Mouse (Mus musculus) hindbrain, embryonic 14.5 days (tissue): ENCODE results near the gene Cdiptos. TPM values are rescaled to one million over a fixed set of nuclear protein-coding genes. Genes with fewer than 3 reads are reported as not detected.
A peak's percentile ranks its signal among the peaks of the same experiment; 100 is the strongest.

Source experiments
- ATAC-seq: fragments of 200-750 bp; cut with Nextera tagmentation; 2 replicates; pipeline ENCODE4 v1.8.0; 2017; ENCODE audit warnings: moderate number of reproducible peaks, mild to moderate bottlenecking, moderate TSS enrichment, moderate library complexity; ENCODE audit not compliant: low FRiP score
- DNase-seq: peaks from one replicate; pipeline ENCODE4 v3.0.0-alpha.2; 2015; ENCODE audit warnings: low spot score
- H3K27ac ChIP-seq: fragments of 300-500 bp; sonication (generic); 2 replicates; pipeline ENCODE4 v1.5.1; 2014; ENCODE audit warnings: mild to moderate bottlenecking, moderate library complexity
- H3K27me3 ChIP-seq: fragments of 300-500 bp; sonication (generic); 2 replicates; pipeline ENCODE4 v1.6.1; 2014; ENCODE audit warnings: mild to moderate bottlenecking, low read length, mixed read lengths; ENCODE audit not compliant: control insufficient read depth, insufficient read depth
- H3K36me3 ChIP-seq: fragments of 300-500 bp; sonication (generic); replicated peaks from 2 replicates; pipeline ENCODE4 v1.6.1; 2014; ENCODE audit not compliant: control insufficient read depth, insufficient read depth
- H3K4me1 ChIP-seq: fragments of 300-500 bp; sonication (generic); replicated peaks from 2 replicates; pipeline ENCODE4 v1.6.1; 2014; ENCODE audit warnings: antibody characterized with exemption, low read length, mixed read lengths; ENCODE audit not compliant: control insufficient read depth, insufficient read depth
- H3K4me2 ChIP-seq: fragments of 300-500 bp; sonication (generic); replicated peaks from 2 replicates; pipeline ENCODE4 v1.6.1; 2014; ENCODE audit warnings: mild to moderate bottlenecking, moderate library complexity
- H3K4me3 ChIP-seq: fragments of 300-500 bp; sonication (generic); replicated peaks from 2 replicates; pipeline ENCODE4 v1.5.1; 2014; ENCODE audit warnings: mild to moderate bottlenecking, low read length
- H3K9ac ChIP-seq: fragments of 300-500 bp; sonication (generic); 2 replicates; pipeline ENCODE4 v1.6.1; 2014
- H3K9me3 ChIP-seq: fragments of 300-500 bp; sonication (generic); 2 replicates; pipeline ENCODE4 v1.6.1; 2016; ENCODE audit warnings: low read length; ENCODE audit not compliant: control insufficient read depth
- WGBS: fragments of 180-500 bp; shearing (Covaris S2); extraction: QIAGEN DNeasy Blood & Tissue Kit; methylation state at CpG from one replicate; pipeline ENCODE4 v1.1.7; 2014; 5-methylcytosine and 5-hydroxymethylcytosine counted together
- polyA plus RNA-seq: library from polyadenylated mRNA; unstranded; fragments of >200 nt; fragmentation: Nextera tagmentation; extraction: Ambion mirVana; gene quantifications from 2 replicates; pipeline ENCODE4 v1.2.1, GENCODE M21; 2014

Gene Cdiptos
- polyA plus RNA-seq, 1 experiment from 2014 or later: 0.98 TPM

DNA sequence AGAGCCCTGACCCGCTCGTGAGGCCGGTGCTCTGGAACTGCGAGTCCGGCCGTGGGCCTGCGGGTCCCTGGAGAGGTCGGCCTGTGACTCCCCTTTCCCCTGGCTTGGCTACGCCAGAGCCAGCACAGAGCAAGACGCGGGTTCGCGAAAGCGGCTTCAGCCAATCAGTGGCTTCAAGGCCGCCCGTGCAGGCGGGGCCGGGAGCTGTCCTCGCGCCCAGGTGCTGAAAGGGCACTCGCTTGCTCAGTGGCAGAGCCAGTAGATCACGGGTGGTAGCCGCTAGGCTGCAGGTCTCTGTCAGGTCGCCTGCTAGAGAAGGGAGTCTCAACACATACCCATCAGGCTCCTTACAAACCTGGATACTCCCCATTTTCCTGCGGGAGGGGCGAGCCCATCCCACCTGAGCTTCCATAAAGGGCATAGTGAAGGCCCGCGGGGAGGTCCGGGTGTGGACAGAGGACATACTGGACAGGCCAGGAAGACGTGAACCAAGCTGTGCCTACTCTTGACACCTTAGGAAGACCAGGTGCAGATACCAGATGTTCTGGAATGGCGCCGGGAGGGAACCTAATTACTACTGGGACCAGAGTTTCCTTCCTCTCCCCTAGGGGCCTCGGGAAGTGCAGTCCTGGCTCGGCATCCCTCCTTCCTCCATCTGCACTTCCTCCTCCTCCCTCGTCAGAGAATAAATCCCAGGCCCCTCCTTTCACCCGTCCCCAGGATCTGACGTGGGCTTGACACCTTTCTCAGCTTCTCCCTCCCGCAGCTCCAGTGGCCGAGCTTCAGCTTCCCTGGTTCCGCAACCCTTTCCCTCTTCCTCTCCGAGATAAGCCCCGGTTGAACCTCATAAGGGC lies 25.9 kb downstream of the Cdiptos start, which contains the start of gene Sez6l2:
Sez6l2 (plus strand) TSS at position 771 of the 854 bp plus-strand sequence.
- H3K4me1 ChIP-seq: peaks cover 41% of the 10 kb centered on the region
- H3K27ac ChIP-seq: peak within 1 kb of the TSS; percentile 94
- DNase-seq (peak; percentile 87), ATAC-seq (peak; percentile 85)
- H3K36me3 ChIP-seq: peaks cover 38% of the 10 kb centered on the region
- WGBS: under 1% methylated on average over 42 of the region's 42 CpGs
- H3K4me3 ChIP-seq: peak within 1 kb of the TSS; percentile 56
- peak within 1 kb of the TSS; percentile 94 for H3K4me2 ChIP-seq
- peak within 1 kb of the TSS; percentile 78 for H3K9ac ChIP-seq
- H3K9me3 ChIP-seq: no peaks in the 10 kb centered on the region
- H3K27me3 ChIP-seq: no peaks in the 10 kb centered on the region

DNA sequence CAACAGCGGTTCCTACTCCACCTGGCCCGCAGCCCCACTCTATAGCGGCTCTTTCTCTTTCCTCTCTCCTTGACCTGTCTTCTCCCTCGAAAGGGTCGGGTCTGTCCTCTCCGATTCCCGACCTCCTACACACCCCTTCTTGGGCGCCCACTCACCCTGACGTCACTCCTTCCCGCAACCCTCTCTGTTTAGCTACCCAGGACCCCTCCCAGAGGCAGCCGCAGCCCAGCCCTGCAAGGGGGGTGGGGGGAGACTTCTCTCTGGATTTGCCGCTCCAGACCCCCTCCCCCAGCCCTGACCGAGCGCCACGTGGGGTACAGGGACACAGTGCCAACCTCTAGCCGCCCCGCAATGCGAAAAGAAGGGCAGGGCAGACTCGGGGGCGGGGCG lies 26.5 kb downstream of the Cdiptos start, which contains the start of gene Asphd1:
Asphd1 (minus strand) TSS at position 180 of the 390 bp plus-strand sequence.
- Histone ChIP-seq H3K4me1 (peaks cover 41% of the 10 kb centered on the region), H3K27me3 (no peaks in the 10 kb centered on the region), H3K9ac (peak within 1 kb of the TSS; percentile 78), H3K4me2 (peak within 1 kb of the TSS; percentile 94), H3K9me3 (no peaks in the 10 kb centered on the region), H3K4me3 (peak within 1 kb of the TSS; percentile 56), H3K27ac (peak within 1 kb of the TSS; percentile 94), H3K36me3 (peaks cover 40% of the 10 kb centered on the region)
- DNase-seq: no peak
- under 1% methylated on average over 20 of the region's 21 CpGs for WGBS
- ATAC-seq: peak; percentile 65

DNA sequence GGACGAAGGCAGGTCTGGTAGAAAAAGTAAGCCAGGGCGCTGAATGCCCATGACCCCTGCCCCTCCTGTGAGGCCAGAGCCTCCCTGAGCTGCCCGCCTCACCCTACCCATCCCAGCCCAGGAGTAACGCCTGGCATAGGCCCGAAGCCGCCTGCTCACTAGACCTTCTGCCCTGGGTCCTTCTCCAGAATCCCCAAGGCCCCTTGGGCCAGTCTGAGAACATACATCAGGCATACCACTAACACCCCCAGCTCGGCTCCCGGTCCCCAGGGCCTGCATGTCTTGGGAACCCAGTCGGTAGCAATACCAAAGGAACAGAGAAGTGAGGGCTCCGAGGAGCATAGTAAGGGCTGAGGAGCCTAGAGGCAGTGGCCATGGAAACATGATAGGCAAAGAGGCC lies 27.3 kb downstream of the Cdiptos start:
- peak overlapping the region; percentile 56 for H3K4me3 ChIP-seq
- DNase-seq (no peak), ATAC-seq (no peak)
- 73% methylated on average over 10 of the region's 10 CpGs for WGBS
- peaks cover 41% of the 10 kb centered on the region for H3K4me1 ChIP-seq
- H3K9me3 ChIP-seq: no peaks in the 10 kb centered on the region
- peak overlapping the region; percentile 94 for H3K27ac ChIP-seq
- H3K36me3 ChIP-seq: peaks cover 40% of the 10 kb centered on the region
- H3K27me3 ChIP-seq: no peaks in the 10 kb centered on the region
- H3K4me2 ChIP-seq: peak overlapping the region; percentile 94
- H3K9ac ChIP-seq: peak overlapping the region; percentile 78

DNA sequence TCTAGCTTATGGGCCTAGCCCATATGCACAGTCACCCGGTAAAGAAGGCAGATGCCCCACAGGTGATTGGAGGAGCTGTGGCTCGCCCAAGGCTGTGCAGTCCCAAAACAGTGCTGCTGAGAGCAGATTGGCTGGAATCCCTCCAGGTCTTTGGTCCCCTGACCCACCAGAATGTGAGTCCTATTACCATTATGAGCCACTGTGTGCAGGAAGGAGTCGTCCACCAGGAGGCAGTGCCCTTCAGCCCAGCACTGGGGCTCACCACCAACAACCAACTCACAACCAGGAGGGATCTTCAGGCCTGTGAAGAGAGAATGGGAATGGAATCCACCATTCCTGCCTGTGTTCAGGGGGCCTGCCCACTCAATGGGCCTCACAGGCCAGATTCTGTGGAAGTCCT lies 29.4 kb downstream of the Cdiptos start:
- peaks cover 23% of the 10 kb centered on the region for H3K4me1 ChIP-seq
- no peaks in the 10 kb centered on the region for H3K9me3 ChIP-seq
- no peak overlapping the region for H3K27ac ChIP-seq
- H3K4me2 ChIP-seq: no peak overlapping the region
- H3K27me3 ChIP-seq: no peaks in the 10 kb centered on the region
- WGBS: 45% methylated on average over 3 of the region's 3 CpGs
- ATAC-seq: no peak
- no peak overlapping the region for H3K4me3 ChIP-seq
- peak; percentile 39 for DNase-seq
- peaks cover 51% of the 10 kb centered on the region for H3K36me3 ChIP-seq
- H3K9ac ChIP-seq: no peak overlapping the region

DNA sequence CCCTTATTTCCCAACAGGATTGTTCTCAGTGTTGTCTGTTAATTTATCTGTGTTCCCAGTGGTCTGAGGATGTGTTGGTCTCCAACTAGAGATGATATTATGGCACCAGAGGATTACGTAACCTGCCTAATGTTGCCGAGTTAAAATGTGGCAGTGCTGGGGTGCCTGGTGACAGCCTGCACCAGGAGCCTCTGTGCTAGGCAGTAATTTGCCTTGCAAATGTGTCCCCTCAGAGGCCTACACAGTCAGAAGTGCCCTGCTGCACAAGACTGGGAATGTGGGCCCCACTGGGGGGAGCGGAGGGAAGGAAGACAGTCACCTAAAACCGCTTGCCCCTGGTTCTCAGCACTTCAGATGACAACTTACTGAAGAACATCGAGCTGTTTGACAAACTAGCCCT lies 34.1 kb downstream of the Cdiptos start:
- H3K4me1 ChIP-seq: no peaks in the 10 kb centered on the region
- H3K4me3 ChIP-seq: no peak overlapping the region
- H3K4me2 ChIP-seq: no peak overlapping the region
- no peak overlapping the region for H3K27ac ChIP-seq
- H3K9ac ChIP-seq: no peak overlapping the region
- no peaks in the 10 kb centered on the region for H3K27me3 ChIP-seq
- no peaks in the 10 kb centered on the region for H3K9me3 ChIP-seq
- ATAC-seq (no peak), DNase-seq (no peak)
- peaks cover 64% of the 10 kb centered on the region for H3K36me3 ChIP-seq
- 47% methylated on average over 5 of the region's 5 CpGs for WGBS

DNA sequence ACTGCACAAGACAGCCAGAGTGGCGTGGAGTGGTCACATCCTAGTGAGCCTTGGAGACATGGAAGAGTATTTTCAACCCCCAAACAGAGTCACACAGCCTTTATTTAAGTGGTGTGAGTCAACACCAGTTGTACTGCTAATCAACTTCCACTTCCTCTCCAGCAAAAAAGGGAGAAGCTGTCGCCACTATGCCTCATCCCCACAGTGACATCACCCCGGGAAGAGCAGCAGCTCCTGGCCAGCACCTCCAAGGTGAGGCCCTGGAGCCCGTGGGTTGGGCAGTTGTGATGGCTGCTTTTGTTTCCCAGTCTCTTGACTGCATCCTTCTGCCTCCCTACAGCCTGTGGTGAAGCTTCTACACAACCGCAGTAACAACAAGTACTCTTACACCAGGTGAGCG lies 34.7 kb downstream of the Cdiptos start:
- Histone ChIP-seq H3K36me3 (peaks cover 66% of the 10 kb centered on the region), H3K4me2 (no peak overlapping the region), H3K9me3 (no peaks in the 10 kb centered on the region), H3K27me3 (no peaks in the 10 kb centered on the region), H3K9ac (no peak overlapping the region), H3K27ac (no peak overlapping the region), H3K4me3 (no peak overlapping the region), H3K4me1 (no peaks in the 10 kb centered on the region)
- WGBS: 59% methylated on average over 6 of the region's 6 CpGs
- ATAC-seq (no peak), DNase-seq (no peak)

DNA sequence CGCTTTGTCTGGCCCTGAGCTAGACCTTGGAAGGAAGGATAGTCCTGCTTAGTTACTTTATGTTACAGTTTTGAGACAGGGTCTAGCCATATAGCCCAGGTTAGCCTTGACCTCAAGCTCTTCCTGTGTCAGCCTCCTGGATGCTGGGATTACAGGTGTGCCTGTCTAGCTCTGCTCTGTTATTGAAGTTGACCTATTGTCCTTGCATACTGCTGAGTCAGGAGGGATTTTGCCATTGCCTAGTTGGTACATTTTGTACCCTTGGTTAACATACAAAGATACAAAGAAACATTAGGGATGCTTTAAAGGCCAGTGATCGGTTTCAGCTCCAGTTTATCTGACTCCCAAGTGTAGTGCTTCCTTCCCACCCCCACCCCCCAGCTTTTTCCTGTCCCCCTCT lies 43.2 kb downstream of the Cdiptos start:
- no peak overlapping the region for H3K4me3 ChIP-seq
- ATAC-seq (no peak), DNase-seq (no peak)
- peaks cover 55% of the 10 kb centered on the region for H3K36me3 ChIP-seq
- H3K9ac ChIP-seq: no peak overlapping the region
- 93% methylated on average over 2 of the region's 2 CpGs for WGBS
- H3K27ac ChIP-seq: no peak overlapping the region
- no peaks in the 10 kb centered on the region for H3K9me3 ChIP-seq
- peaks cover 12% of the 10 kb centered on the region for H3K4me1 ChIP-seq
- H3K4me2 ChIP-seq: no peak overlapping the region
- H3K27me3 ChIP-seq: no peaks in the 10 kb centered on the region

DNA sequence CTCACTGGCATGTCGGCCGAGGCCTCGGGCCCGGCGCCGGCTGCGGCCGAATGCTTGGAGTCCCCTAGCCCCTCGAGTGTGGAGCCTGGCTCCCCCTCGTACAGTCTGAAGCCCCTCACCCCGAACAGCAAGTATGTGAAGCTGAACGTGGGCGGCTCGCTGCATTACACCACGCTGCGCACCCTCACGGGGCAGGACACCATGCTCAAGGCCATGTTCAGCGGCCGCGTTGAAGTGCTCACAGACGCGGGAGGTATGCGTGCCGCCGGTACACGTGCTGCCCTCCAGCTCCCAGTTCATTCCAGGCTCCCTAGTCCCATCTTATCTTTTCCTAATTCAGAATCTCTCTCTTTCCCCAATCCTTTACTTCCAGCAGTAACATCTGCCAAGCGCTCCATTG lies 46.9 kb downstream of the Cdiptos start:
- peak; percentile 79 for ATAC-seq
- Histone ChIP-seq H3K9ac (peak overlapping the region; percentile 78), H3K36me3 (peaks cover 32% of the 10 kb centered on the region), H3K9me3 (no peaks in the 10 kb centered on the region), H3K4me1 (peaks cover 12% of the 10 kb centered on the region), H3K4me2 (peak overlapping the region; percentile 59), H3K4me3 (peak overlapping the region; percentile 84), H3K27me3 (no peaks in the 10 kb centered on the region), H3K27ac (peak overlapping the region; percentile 78)
- WGBS: under 1% methylated on average over 19 of the region's 27 CpGs
- no peak for DNase-seq

DNA sequence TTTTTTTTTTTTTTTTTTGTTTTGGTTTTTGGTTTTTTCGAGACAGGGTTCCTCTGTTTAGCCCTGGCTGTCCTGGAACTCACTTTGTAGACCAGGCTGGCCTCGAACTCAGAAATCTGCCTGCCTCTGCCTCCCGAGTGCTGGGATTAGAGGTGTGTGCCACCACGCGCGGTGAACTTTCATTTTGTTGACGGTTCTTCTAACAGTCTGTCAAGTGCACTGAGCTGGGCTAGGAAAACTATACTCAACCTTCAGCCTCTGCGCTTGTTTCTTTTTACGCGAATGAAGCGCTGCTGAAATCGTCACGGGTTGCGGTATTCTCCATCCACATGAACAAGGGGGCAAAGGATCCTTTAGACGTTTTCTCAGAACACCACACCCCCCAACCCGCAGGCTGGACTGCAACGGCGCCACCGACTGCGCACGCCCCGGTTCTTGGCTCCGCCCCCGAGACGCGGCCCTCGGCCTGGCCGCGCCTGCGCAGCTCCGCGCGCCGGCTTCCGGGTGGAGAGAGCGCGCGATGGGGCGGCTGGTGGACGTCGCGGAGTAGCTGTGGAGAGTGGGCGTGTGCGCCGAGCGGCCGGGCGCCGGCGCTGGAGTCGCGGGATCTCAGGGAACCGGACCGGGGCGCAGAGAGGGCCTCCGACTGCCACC lies 47.4 kb downstream of the Cdiptos start, which contains the start of gene Kctd13:
Kctd13 (plus strand) TSS at position 496 of the 654 bp plus-strand sequence.
- Histone ChIP-seq H3K27me3 (no peaks in the 10 kb centered on the region), H3K27ac (peak within 1 kb of the TSS; percentile 78), H3K4me3 (peak within 1 kb of the TSS; percentile 84), H3K36me3 (peaks cover 29% of the 10 kb centered on the region), H3K9me3 (no peaks in the 10 kb centered on the region), H3K4me1 (peaks cover 12% of the 10 kb centered on the region), H3K4me2 (peak within 1 kb of the TSS; percentile 59), H3K9ac (peak within 1 kb of the TSS; percentile 78)
- WGBS: 5% methylated on average over 44 of the region's 56 CpGs
- DNase-seq (peak; percentile 93), ATAC-seq (peak; percentile 94)
